Mouse (Mus musculus) neural tube, embryonic 14.5 days (tissue): ENCODE data around the gene Afm. TPM values are rescaled to one million over a fixed set of nuclear protein-coding genes. Genes with fewer than 3 reads are reported as not detected.

Experiments used
- ATAC-seq: fragments of 200-750 bp; cut with Nextera tagmentation; 2 replicates; pipeline ENCODE4 v1.8.0; 2017; ENCODE audit warnings: low read depth, mild to moderate bottlenecking, moderate TSS enrichment, moderate library complexity
- H3K27ac ChIP-seq: fragments of 300-500 bp; sonication (generic); 2 replicates; pipeline ENCODE4 v1.5.1; 2014; ENCODE audit warnings: low read depth, mild to moderate bottlenecking, control low read depth, low read length, moderate library complexity, mixed read lengths
- H3K27me3 ChIP-seq: fragments of 300-500 bp; sonication (generic); 2 replicates; pipeline ENCODE4 v1.6.1; 2014; ENCODE audit warnings: low read length; ENCODE audit not compliant: control insufficient read depth, insufficient read depth
- H3K36me3 ChIP-seq: fragments of 300-500 bp; sonication (generic); 2 replicates; pipeline ENCODE4 v1.6.1; 2014; ENCODE audit warnings: low read length, mixed read lengths; ENCODE audit not compliant: control insufficient read depth, insufficient read depth
- H3K4me1 ChIP-seq: fragments of 300-500 bp; sonication (generic); 2 replicates; pipeline ENCODE4 v1.6.1; 2014; ENCODE audit warnings: low read length; ENCODE audit not compliant: control insufficient read depth, insufficient read depth
- H3K4me2 ChIP-seq: fragments of 300-500 bp; sonication (generic); 2 replicates; pipeline ENCODE4 v1.6.1; 2014; ENCODE audit warnings: mild to moderate bottlenecking, low read depth, low read length, control low read depth
- H3K4me3 ChIP-seq: fragments of 300-500 bp; sonication (generic); 2 replicates; pipeline ENCODE4 v1.5.1; 2014; ENCODE audit warnings: low read depth, low read length, control low read depth, mixed read lengths
- H3K9ac ChIP-seq: fragments of 300-500 bp; sonication (generic); replicated peaks from 2 replicates; pipeline ENCODE4 v1.6.1; 2014; ENCODE audit warnings: low read depth, mild to moderate bottlenecking, control low read depth, low read length, mixed read lengths
- H3K9me3 ChIP-seq: fragments of 300-500 bp; sonication (generic); 2 replicates; pipeline ENCODE4 v1.6.1; 2016; ENCODE audit warnings: low read length; ENCODE audit not compliant: control insufficient read depth
- WGBS: fragments of 180-500 bp; shearing (Covaris S2); extraction: QIAGEN DNeasy Blood & Tissue Kit; methylation state at CpG from one replicate; pipeline ENCODE4 v1.1.7; 2014; 5-methylcytosine and 5-hydroxymethylcytosine counted together
- polyA plus RNA-seq: library from polyadenylated mRNA; unstranded; fragments of >200 nt; fragmentation: Nextera tagmentation; extraction: Ambion mirVana; gene quantifications from 2 replicates; pipeline ENCODE4 v1.2.1, GENCODE M21; 2014

The Afm gene
- polyA plus RNA-seq, 1 experiment from 2014 or later: not detected

GRCm38 (mm10) chr5:90588708-90589595 is 70.2 kb downstream of the Afm start:
- Histone ChIP-seq H3K36me3 (no peaks in the 10 kb centered on the region), H3K9me3 (no peaks in the 10 kb centered on the region), H3K4me3 (peak overlapping the region; percentile 36), H3K9ac (no peak overlapping the region; the same call in 1 of the 2 replicates), H3K4me2 (peak overlapping the region; percentile 58), H3K27ac (no peak overlapping the region), H3K27me3 (no peaks in the 10 kb centered on the region), H3K4me1 (no peaks in the 10 kb centered on the region)
- 26% methylated on average over 25 of the region's 25 CpGs for WGBS
- peak; percentile 81 for ATAC-seq

GRCm38 (mm10) chr5:90590676-90591075 is 71.9 kb downstream of the Afm start:
- WGBS: 89% methylated on average over 10 of the region's 10 CpGs
- no peak overlapping the region for H3K4me3 ChIP-seq
- no peaks in the 10 kb centered on the region for H3K36me3 ChIP-seq
- ATAC-seq: no peak
- H3K27ac ChIP-seq: no peak overlapping the region
- no peaks in the 10 kb centered on the region for H3K27me3 ChIP-seq
- H3K9ac ChIP-seq: no peak overlapping the region
- H3K4me2 ChIP-seq: no peak overlapping the region
- no peaks in the 10 kb centered on the region for H3K4me1 ChIP-seq
- no peaks in the 10 kb centered on the region for H3K9me3 ChIP-seq

- Histone ChIP-seq H3K9me3 (no peaks in the 10 kb centered on the region), H3K36me3 (no peaks in the 10 kb centered on the region), H3K9ac (no peak overlapping the region), H3K27me3 (no peaks in the 10 kb centered on the region), H3K4me2 (no peak overlapping the region), H3K4me3 (no peak overlapping the region), H3K4me1 (no peaks in the 10 kb centered on the region), H3K27ac (no peak overlapping the region)
- WGBS: 88% methylated on average over 6 of the region's 6 CpGs
- ATAC-seq: no peak
These were observed 73.2 kb downstream of the Afm start for GRCm38 (mm10) chr5:90591936-90592335.

GRCm38 (mm10) chr5:90594945-90595344 is 76.2 kb downstream of the Afm start:
- Histone ChIP-seq H3K27ac (no peak overlapping the region), H3K4me1 (no peaks in the 10 kb centered on the region), H3K4me3 (no peak overlapping the region), H3K36me3 (no peaks in the 10 kb centered on the region), H3K4me2 (no peak overlapping the region), H3K9ac (no peak overlapping the region), H3K27me3 (no peaks in the 10 kb centered on the region), H3K9me3 (no peaks in the 10 kb centered on the region)
- 92% methylated on average over 13 of the region's 13 CpGs for WGBS
- no peak for ATAC-seq

- Histone ChIP-seq H3K9me3 (no peaks in the 10 kb centered on the region), H3K4me3 (no peak overlapping the region), H3K36me3 (no peaks in the 10 kb centered on the region), H3K27me3 (no peaks in the 10 kb centered on the region), H3K27ac (no peak overlapping the region), H3K4me1 (no peaks in the 10 kb centered on the region), H3K4me2 (no peak overlapping the region), H3K9ac (no peak overlapping the region)
- no peak for ATAC-seq
- 88% methylated on average over 6 of the region's 6 CpGs for WGBS
These were observed 77.4 kb downstream of the Afm start for GRCm38 (mm10) chr5:90596155-90596554.

- Histone ChIP-seq H3K36me3 (no peaks in the 10 kb centered on the region), H3K4me2 (no peak overlapping the region), H3K27ac (no peak overlapping the region), H3K4me3 (no peak overlapping the region), H3K9me3 (no peaks in the 10 kb centered on the region), H3K4me1 (no peaks in the 10 kb centered on the region), H3K27me3 (no peaks in the 10 kb centered on the region), H3K9ac (no peak overlapping the region)
- WGBS: 25% methylated on average over 6 of the region's 6 CpGs
- ATAC-seq: peak; percentile 54; the same call in 1 of the 2 replicates
These were observed 82.7 kb downstream of the Afm start for GRCm38 (mm10) chr5:90601469-90601868.

Other genes with a start within 250 kb of the Afm start
- 41.1 and 43.6 TPM in 2 replicates for gene Ankrd17, start 152.4 kb upstream of the Afm start, polyA plus RNA-seq
- 4.6 and 5.3 TPM in 2 replicates for gene Gm9958, start 151.7 kb upstream of the Afm start, polyA plus RNA-seq
- gene Alb, start 58.0 kb upstream of the Afm start, polyA plus RNA-seq: 1.9 and 2.4 TPM in 2 replicates
- 4.6 and 5.5 TPM in 2 replicates for gene Afp, start 28.2 kb upstream of the Afm start, polyA plus RNA-seq
- gene 5830473C10Rik, start 42.2 kb downstream of the Afm start, polyA plus RNA-seq: not detected in 2 replicates
- 2.5 and 3.0 TPM in 2 replicates for gene Rassf6, start 121.7 kb downstream of the Afm start, polyA plus RNA-seq
- 0.21 and 0.28 TPM in 2 replicates for gene Cxcl5, start 240.4 kb downstream of the Afm start, polyA plus RNA-seq
- 0.82 TPM in 1 of 2 replicates, not detected in the other for gene Ppbp, start 249.6 kb downstream of the Afm start, polyA plus RNA-seq